Mouse (Mus musculus): ENCODE measurements at regions not wholly inside any gene's neighbourhood (a gene's known extent, or its start where the extent isn't known, plus 50 kb on each side); places are given as distances from the start of the nearest gene placed in this dataset.

DNA sequence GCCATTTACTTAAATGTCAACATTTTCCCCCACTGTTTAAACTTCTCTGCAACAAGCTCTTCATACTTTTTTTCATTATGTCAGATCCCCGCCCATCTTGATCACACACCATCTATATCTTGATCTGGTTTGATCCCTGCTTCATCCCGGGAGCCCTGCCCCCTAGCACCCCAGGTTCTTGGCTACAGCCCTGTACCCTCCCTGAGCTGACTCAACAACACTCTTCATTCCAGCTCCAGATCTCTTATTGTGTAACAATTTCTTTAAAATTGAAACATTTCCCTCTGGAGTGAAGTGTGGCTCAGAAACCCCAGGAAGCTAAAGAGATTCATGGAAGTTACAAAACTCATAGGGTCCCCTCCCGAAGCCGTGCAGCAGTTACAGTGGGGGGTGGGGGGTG lies 126.2 kb upstream of the Mast4 start:
- no peak for TF ChIP-seq CTCF (IDR thresholded peaks at IDR 0.05; ENCODE audit: borderline replicate concordance, extremely low read depth, insufficient read depth, insufficient read length)
- TF ChIP-seq POLR2A (IDR thresholded peaks at IDR 0.05; ENCODE audit: borderline replicate concordance, extremely low read depth, insufficient read depth, insufficient read length, poor library complexity, severe bottlenecking) = no peak
- no peak for DNase-seq (ENCODE audit: low read depth)

DNA sequence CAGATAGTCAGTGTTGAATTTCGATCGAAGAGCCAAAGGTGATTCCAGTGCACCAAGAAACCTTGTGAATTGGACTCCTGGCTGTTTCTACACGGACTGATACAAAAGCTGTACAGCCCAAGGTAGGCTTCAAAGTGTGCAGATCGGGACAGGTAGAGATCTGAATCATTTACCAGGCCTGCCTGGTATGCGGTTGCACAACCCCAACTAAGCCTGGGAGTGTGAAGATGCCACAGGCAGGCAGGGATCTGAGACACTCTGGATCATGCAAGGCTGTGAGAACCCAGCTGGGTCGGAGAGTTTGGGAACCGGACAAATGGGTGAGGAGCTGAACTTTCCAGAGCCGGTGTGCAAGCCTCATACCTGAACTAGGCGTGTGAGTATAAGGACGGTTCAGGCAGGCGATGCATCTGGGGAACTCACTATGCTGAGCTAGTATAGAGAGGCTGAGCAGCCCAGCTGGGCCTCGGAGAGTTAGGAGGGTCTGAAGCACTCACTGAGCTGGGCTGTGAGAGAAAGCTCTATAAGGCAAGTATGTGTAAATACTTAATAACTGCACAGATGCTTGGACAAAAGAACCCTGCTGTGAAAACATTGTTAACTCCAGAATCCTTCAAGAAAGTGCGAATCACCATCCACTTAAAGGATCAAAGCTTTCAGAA lies 125.3 kb upstream of the Mast4 start:
- TF ChIP-seq POLR2A (IDR thresholded peaks at IDR 0.05; ENCODE audit: borderline replicate concordance, extremely low read depth, insufficient read depth, insufficient read length, poor library complexity, severe bottlenecking) (no peak), CTCF (IDR thresholded peaks at IDR 0.05; ENCODE audit: borderline replicate concordance, extremely low read depth, insufficient read depth, insufficient read length) (no peak)
- no peak for DNase-seq (ENCODE audit: low read depth)

DNA sequence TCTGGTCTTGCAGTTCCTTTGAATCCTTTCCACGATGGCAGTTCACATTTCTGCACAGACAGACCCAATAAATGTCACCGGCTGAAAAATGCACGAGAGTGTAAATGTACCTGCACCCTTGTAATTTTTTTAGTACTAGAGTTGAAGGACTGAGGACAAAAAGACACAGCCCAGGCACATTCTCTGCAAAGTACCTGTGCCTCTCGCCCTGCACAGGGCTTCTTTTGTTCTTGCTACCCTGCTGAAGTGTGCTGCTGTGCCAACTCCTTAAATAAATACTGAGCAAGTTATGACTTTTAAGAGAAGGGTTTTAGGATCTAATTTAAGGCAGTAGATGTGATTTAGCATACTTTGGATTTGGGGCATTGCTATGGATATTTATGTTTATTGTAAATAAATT lies 118.5 kb upstream of the Mast4 start:
- TF ChIP-seq POLR2A (IDR thresholded peaks at IDR 0.05; ENCODE audit: borderline replicate concordance, extremely low read depth, insufficient read depth, insufficient read length, poor library complexity, severe bottlenecking) = no peak
- TF ChIP-seq CTCF (IDR thresholded peaks at IDR 0.05; ENCODE audit: borderline replicate concordance, extremely low read depth, insufficient read depth, insufficient read length) = no peak
- no peak for DNase-seq (ENCODE audit: low read depth)

DNA sequence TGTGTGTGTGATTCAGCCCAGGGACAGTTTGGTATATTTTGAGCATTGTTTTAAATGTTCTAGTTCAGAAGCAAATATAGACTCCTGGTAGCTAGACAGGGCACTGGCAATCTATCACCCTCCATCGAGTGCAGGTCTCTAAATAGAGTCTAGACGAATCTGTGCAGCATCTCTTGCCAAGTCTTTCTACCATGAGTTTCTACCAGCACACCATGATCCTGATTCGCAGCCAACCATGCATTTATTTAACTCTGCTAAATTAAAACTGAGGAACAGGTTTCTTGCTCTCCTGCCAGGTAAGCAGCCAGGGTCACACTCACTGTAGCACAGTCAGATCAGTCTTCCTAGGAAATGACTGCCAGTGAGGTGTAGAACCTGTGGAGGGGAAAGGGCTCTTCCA lies 96.3 kb upstream of the Mast4 start:
- DNase-seq (ENCODE audit: low read depth) = peak; percentile 25
- TF ChIP-seq POLR2A (IDR thresholded peaks at IDR 0.05; ENCODE audit: borderline replicate concordance, extremely low read depth, insufficient read depth, insufficient read length, poor library complexity, severe bottlenecking) (no peak), CTCF (IDR thresholded peaks at IDR 0.05; ENCODE audit: borderline replicate concordance, extremely low read depth, insufficient read depth, insufficient read length) (no peak)

DNA sequence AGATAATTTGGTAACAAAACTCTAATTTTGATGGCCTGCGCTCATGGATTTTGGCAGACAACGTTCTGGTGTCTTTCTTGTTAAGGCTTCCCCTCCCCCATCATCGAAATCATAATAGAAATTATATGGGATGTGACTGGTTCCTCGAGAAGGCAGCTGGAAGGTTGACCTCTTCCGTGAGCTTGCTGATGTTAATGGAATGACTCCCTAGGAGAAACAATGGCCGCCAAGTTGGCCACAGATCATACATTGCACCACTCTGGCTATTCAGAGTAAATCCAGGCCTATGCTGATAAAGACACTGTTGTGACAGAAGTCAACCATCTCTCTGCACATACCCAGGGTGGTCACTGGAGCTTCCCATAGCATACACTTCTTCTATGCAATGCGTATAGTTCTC lies 89.7 kb upstream of the Mast4 start:
- DNase-seq (ENCODE audit: low read depth) = no peak
- TF ChIP-seq CTCF (IDR thresholded peaks at IDR 0.05; ENCODE audit: borderline replicate concordance, extremely low read depth, insufficient read depth, insufficient read length) (no peak), POLR2A (IDR thresholded peaks at IDR 0.05; ENCODE audit: borderline replicate concordance, extremely low read depth, insufficient read depth, insufficient read length, poor library complexity, severe bottlenecking) (no peak)

DNA sequence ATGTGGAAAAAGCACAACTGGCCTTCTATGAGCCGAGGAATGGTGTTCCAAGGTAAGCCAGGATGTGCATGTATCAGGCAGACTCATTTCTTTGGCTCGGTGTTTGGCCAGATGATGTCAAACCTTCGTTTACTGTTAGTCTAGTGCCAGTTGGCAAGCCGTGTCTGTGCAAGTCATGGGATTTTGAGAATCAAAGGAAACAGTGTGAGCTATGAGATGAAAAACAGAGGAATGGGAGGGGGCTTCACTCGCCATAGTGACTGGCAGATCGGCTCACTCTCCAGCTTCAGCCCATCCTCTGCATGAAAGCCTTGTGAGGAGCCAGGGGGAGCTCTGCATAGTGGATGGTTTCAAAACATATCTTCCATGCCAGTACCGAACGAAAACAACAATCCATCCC lies 89.1 kb upstream of the Mast4 start:
- peak; percentile 74 for DNase-seq (ENCODE audit: low read depth)

DNA sequence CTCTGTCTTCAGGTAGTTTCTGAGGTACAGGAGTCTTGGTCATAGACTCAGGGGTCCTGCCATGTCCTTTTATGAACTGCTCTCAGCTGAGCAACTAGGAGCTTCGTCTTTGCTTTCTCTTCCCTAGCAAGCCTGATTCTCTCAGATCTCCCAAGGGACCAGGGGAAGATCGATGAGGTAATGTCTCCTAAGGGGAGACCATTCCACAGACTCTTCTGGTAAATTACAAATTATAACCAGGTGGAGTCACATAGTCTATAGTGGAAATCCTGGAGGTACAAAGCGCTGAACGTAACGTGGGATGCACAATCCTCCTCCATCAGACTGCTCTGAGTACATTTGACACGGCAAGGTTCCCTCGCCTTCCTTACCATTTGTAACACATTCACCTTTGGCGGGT lies 88.7 kb upstream of the Mast4 start:
- DNase-seq (ENCODE audit: low read depth) = no peak
- TF ChIP-seq CTCF (IDR thresholded peaks at IDR 0.05; ENCODE audit: borderline replicate concordance, extremely low read depth, insufficient read depth, insufficient read length) (no peak), POLR2A (IDR thresholded peaks at IDR 0.05; ENCODE audit: borderline replicate concordance, extremely low read depth, insufficient read depth, insufficient read length, poor library complexity, severe bottlenecking) (no peak)

More for the DNA sequence above, 89.1 kb upstream of the Mast4 start:
- TF ChIP-seq POLR2A (IDR thresholded peaks at IDR 0.05; ENCODE audit: borderline replicate concordance, extremely low read depth, insufficient read depth, insufficient read length, poor library complexity, severe bottlenecking) = no peak
- TF ChIP-seq CTCF (IDR thresholded peaks at IDR 0.05; ENCODE audit: borderline replicate concordance, extremely low read depth, insufficient read depth, insufficient read length) = no peak

DNA sequence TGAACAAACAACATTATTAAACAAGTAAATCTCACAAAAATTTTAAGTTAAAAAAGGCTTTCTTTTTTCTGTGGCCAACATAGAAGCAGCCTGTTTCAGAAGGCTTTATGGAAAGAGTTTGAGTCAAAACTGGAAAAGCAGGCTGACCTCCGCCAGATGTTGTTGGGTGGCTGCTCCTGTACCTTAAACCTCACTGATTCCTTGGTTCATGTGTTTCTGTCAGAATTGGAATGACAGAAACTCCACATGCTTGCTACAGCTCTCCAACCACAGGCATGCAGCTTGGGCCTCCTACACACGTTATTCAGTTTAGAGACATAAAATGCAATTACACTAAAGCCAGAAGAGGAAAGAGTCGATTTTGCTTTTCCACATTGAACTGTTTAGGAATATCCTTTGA lies 84.8 kb upstream of the Mast4 start:
- TF ChIP-seq POLR2A (IDR thresholded peaks at IDR 0.05; ENCODE audit: borderline replicate concordance, extremely low read depth, insufficient read depth, insufficient read length, poor library complexity, severe bottlenecking) = no peak
- no peak for TF ChIP-seq CTCF (IDR thresholded peaks at IDR 0.05; ENCODE audit: borderline replicate concordance, extremely low read depth, insufficient read depth, insufficient read length)
- no peak for DNase-seq (ENCODE audit: low read depth)

DNA sequence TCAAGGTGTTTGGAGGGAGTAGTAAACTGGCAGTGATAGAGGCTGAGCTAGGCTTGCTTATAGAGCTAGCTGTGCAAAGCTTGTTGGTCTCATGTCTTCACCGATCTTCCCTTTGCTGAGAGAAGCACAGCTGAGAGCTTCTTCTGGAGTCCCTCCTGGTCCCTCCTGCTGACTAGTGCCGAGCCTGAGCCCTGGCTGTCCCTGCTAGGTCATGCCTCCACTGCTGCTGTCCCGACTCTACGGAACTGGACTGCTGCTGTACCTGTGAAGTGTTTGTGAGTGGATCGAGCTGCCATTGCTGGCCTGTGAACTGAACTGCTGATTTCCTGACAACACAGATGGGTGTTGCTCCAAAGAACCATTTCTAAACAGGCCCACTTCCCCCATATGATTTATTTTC lies 83.0 kb upstream of the Mast4 start:
- TF ChIP-seq POLR2A (IDR thresholded peaks at IDR 0.05; ENCODE audit: borderline replicate concordance, extremely low read depth, insufficient read depth, insufficient read length, poor library complexity, severe bottlenecking) (no peak), CTCF (IDR thresholded peaks at IDR 0.05; ENCODE audit: borderline replicate concordance, extremely low read depth, insufficient read depth, insufficient read length) (no peak)
- DNase-seq (ENCODE audit: low read depth) = no peak

DNA sequence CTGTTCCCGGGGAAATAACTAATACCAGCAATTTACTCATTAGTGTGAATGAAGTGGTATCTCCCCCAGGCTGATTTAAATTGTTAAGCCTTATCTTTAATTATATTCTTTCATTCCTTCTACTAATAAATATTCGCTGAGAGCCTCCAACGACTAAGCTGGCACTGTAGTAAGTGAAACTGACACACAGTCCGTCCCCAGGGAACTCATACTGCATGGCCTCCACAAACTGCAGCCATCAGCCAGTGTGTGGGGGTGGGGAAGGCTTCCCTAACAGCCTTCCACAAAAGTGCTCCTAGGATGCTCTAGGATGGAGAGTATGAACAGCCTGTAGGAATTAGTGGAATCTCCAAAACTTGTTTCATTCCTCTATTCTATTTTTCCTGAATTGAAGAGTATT lies 81.0 kb upstream of the Mast4 start:
- TF ChIP-seq CTCF (IDR thresholded peaks at IDR 0.05; ENCODE audit: borderline replicate concordance, extremely low read depth, insufficient read depth, insufficient read length) = no peak
- no peak for TF ChIP-seq POLR2A (IDR thresholded peaks at IDR 0.05; ENCODE audit: borderline replicate concordance, extremely low read depth, insufficient read depth, insufficient read length, poor library complexity, severe bottlenecking)
- DNase-seq (ENCODE audit: low read depth) = peak; percentile 55

DNA sequence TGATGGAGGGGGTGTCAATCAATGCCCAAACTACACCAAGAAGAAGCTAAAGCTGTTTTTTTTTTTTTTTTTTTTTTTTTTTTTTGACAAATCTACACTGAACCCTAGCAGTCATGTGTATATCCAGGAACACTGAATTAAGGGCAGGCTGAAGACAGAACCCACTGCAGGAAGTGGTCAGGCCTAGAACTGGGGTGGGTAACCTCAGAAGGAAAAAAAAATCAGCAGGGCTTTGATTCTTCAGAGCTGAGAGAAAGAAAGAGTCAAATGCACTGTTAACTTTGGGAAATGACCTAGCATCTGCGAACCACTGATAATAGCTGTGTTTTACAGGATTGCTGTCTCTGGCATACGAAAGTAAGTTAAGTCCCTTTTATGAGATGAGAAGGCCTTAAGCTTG lies 78.3 kb upstream of the Mast4 start:
- TF ChIP-seq POLR2A (IDR thresholded peaks at IDR 0.05; ENCODE audit: borderline replicate concordance, extremely low read depth, insufficient read depth, insufficient read length, poor library complexity, severe bottlenecking) (no peak), CTCF (IDR thresholded peaks at IDR 0.05; ENCODE audit: borderline replicate concordance, extremely low read depth, insufficient read depth, insufficient read length) (no peak)
- no peak for DNase-seq (ENCODE audit: low read depth)

DNA sequence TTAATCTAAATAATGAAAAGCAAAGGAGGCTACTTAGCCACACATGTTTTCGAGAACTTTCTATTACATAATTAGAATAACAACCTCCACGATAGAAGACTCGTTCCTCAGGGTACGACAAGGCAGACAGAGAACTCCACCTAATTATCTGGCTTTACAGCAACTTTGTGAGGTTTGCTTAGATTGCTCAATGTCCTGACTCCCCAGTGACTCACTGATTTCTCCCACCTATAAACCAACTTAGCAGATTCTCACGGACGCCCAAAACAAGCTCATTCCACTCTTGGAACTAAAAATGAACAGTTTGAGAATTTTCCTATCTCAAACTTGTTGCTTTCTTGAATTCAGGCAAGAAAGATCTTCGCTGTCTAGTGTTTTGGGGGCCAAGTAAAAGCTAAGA lies 75.0 kb upstream of the Mast4 start:
- no peak for DNase-seq (ENCODE audit: low read depth)

More for the DNA sequence above, 75.0 kb upstream of the Mast4 start:
- no peak for TF ChIP-seq CTCF (IDR thresholded peaks at IDR 0.05; ENCODE audit: borderline replicate concordance, extremely low read depth, insufficient read depth, insufficient read length)
- TF ChIP-seq POLR2A (IDR thresholded peaks at IDR 0.05; ENCODE audit: borderline replicate concordance, extremely low read depth, insufficient read depth, insufficient read length, poor library complexity, severe bottlenecking) = no peak
